Mouse (Mus musculus) lung, adult 2 months (tissue): ENCODE data around the gene D17Wsu92e. TPM values are rescaled to one million over a fixed set of nuclear protein-coding genes. Genes with fewer than 3 reads are reported as not detected.

Source experiments
- DNase-seq: peaks from one replicate; pipeline ENCODE4 v3.0.0; 2022
- H3K4me1 ChIP-seq: fragments of 200-500 bp; 2 replicates; pipeline ENCODE4 v1.6.1; 2011; ENCODE audit warnings: low read length; ENCODE audit not compliant: control insufficient read depth, insufficient read depth
- H3K4me3 ChIP-seq: fragments of 200-500 bp; replicated peaks from 2 replicates; pipeline ENCODE3; 2011; ENCODE audit warnings: low read depth, mild to moderate bottlenecking, control low read depth, low read length; ENCODE audit errors: extremely low read depth
- CTCF ChIP-seq: fragments of 200-500 bp; IDR thresholded peaks from 2 replicates; pipeline ENCODE4 v1.5.1; 2011; ENCODE audit warnings: mild to moderate bottlenecking, low read length, control low read depth; ENCODE audit not compliant: insufficient read depth
- POLR2A ChIP-seq: fragments of 200-500 bp; IDR thresholded peaks from 2 replicates; pipeline ENCODE4 v1.6.1; 2011; ENCODE audit warnings: low read depth, mild to moderate bottlenecking, control low read depth, low read length, borderline replicate concordance; ENCODE audit errors: extremely low read depth
- WGBS: fragments of 180-500 bp; shearing (Covaris S2); methylation state at CpG from one replicate; pipeline ENCODE4 v1.1.7; 2018; 5-methylcytosine and 5-hydroxymethylcytosine counted together
- polyA plus RNA-seq: library from polyadenylated mRNA; depleted of rRNA; stranded (reverse); fragments of >200 nt; gene quantifications from 2 replicates; pipeline ENCODE4 v1.2.3, GENCODE M21; 2012

Gene D17Wsu92e
- polyA plus RNA-seq, 1 experiment, result 131 TPM

DNA sequence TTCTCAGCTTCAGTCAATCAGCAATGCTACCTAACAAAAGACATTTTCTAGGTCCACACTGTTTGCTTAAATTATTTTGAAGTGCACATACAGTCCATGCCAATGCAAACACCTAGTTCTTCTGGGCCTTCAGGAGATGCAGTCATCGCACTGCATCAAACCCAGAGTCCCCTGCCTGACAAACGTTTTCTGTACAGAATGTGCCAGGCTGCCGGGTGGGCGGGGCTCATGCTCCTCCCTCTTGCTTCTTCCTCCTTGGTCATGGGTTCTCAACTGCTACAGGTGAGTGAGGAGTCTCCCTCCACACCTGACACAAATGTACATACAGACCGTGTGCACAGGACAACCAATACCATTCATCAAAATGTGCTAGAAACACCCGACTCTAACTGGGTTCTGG lies 60.3 kb downstream of the D17Wsu92e start:
- 59% methylated on average over 6 of the region's 6 CpGs for WGBS
- TF ChIP-seq POLR2A (no peak), CTCF (no peak)
- DNase-seq, result peak; percentile 19
- no peak overlapping the region for H3K4me3 ChIP-seq
- H3K4me1 ChIP-seq, result 0 out of 2 replicates have a peak, but pooled peaks cover 2% of the 10 kb centered on the region

DNA sequence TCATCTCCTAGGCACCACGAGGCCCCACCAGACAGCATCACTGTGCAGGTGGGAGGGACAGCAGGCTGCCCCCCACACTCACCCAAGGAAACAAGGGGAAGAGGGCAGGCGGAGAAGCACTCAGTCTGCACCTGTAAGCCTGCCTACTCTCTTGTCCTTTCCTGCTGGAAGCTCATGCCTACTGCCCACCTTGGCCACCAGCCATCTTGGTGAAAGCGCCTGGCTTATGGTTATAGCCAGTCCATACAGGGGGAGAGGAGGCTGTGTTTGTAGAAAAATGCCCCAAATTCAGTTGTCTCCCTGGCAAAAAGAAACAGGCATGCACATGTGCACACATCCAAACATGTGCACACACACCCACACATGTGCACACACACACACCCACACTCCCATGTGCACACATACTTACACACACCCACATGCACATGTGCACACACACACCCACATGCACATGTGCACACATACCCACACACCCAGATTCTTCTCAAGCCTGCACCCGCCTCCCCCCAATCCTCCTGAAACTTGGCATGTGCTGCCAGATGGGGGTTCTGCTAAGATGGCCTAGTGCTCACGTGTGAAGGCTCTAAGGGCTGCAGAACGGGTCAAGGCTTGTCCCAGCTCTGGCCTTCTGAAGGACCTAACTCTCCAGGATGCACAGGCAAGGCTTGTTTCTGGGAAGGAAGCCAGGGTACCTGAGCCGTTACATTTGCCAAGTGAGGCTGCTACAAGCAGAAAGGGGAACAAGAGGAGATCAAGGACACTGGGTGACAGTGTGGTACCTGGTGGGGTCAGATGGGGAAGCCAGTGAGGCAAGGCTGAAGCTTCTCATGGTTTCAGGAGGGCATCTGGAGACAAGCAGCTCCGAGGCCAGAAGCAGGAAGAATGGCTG lies 68.9 kb downstream of the D17Wsu92e start:
- WGBS, result 77% methylated on average over 8 of the region's 8 CpGs
- DNase-seq, result no peak
- TF ChIP-seq CTCF (no peak), POLR2A (no peak)
- Histone ChIP-seq H3K4me3 (no peak overlapping the region), H3K4me1 (no peaks in the 10 kb centered on the region)

DNA sequence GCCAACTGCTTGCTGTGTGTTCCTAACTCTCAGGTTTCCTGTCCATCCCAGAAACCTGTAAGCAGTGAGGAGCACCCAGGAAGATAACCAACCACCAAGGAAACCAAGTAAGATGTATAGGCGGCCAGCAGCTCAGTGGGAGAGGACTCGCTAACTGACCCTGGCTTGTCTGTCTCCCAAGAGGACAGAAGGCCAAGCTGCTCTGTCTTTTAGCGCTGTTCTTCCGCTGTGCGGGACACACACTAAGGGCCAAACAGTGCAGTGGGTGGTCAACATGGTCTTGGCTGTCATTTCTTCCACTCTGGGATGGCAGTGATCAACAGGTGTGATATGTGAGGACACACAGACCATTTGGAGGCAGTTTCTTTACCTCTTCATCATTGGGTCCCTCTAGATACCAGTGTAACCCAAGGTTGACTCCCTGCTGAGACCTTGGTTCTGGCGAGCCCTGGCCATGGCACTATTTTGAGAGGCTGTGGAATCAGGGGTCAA lies 70.0 kb downstream of the D17Wsu92e start:
- TF ChIP-seq POLR2A, result no peak
- no peak for TF ChIP-seq CTCF

DNA sequence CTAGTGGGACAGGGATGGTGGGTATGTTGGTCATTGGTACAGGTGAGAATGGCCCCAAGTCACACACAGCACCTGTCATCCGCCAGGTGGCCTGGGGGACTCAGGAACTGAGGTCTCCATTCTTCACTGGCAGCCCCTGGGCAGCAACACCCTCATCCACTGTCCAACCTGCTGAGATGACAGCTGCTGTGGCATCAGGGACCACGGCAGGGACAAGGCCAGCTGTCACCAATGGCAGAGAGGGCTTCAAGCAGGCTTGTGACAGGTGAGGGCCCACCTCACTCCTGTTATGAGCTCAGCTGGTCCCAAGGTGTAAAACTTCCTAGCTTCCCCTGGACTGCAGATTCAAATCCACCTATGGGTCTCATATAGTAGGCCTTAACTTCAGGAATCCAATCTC lies 72.3 kb downstream of the D17Wsu92e start:
- TF ChIP-seq POLR2A, result no peak
- no peak for TF ChIP-seq CTCF
- WGBS, result 88% methylated on average over 2 of the region's 2 CpGs
- DNase-seq, result no peak
- no peak overlapping the region for H3K4me3 ChIP-seq
- no peaks in the 10 kb centered on the region for H3K4me1 ChIP-seq

More for the DNA sequence above, 70.0 kb downstream of the D17Wsu92e start:
- no peak for DNase-seq
- H3K4me3 ChIP-seq, result no peak overlapping the region
- no peaks in the 10 kb centered on the region for H3K4me1 ChIP-seq
- WGBS, result 91% methylated on average over 6 of the region's 6 CpGs

DNA sequence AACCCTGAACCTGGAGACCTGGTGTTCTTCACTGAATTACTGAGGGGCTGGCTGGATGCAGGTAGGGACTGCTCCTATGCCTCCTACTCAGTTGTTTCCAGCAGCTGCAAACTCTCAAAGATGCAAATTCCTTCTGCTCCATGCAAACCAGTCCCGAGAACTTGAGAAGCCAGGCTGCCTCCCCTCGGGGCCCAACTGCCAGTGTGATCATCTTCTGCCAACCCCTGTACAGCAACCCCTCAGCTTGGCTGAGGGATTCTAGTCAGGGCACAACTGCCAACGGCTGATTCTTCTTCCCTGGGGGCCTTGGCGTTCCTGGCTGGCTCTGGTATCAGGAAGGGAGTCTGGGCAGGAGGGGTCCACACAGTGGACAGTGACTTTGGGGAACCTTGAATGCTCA lies 74.0 kb downstream of the D17Wsu92e start:
- Histone ChIP-seq H3K4me1 (no peaks in the 10 kb centered on the region), H3K4me3 (no peak overlapping the region)
- TF ChIP-seq POLR2A (no peak), CTCF (no peak)
- no peak for DNase-seq
- WGBS, result 44% methylated on average over 4 of the region's 4 CpGs

DNA sequence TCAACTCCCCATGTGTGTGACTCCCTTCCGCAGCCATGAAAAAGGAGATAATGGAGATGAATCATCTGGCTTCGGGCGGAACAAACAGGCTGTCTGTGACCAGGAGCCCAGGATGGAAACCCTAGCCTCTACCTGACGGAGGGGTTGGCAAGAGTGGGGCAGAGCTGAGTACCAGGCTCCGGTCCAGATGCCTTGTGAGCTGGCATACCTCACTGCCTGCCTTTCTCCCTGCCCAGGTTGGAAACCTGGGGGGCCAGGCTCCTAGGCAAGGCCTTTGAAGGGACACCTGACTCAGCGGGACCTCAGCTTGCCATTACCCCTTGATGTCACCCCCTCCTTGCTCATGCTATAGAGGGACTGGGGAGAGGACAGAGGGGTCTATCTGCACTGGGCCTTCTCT lies 79.5 kb downstream of the D17Wsu92e start:
- Histone ChIP-seq H3K4me1 (no peaks in the 10 kb centered on the region), H3K4me3 (no peak overlapping the region)
- WGBS, result 87% methylated on average over 6 of the region's 6 CpGs
- TF ChIP-seq CTCF, result no peak
- TF ChIP-seq POLR2A, result no peak
- DNase-seq, result no peak

DNA sequence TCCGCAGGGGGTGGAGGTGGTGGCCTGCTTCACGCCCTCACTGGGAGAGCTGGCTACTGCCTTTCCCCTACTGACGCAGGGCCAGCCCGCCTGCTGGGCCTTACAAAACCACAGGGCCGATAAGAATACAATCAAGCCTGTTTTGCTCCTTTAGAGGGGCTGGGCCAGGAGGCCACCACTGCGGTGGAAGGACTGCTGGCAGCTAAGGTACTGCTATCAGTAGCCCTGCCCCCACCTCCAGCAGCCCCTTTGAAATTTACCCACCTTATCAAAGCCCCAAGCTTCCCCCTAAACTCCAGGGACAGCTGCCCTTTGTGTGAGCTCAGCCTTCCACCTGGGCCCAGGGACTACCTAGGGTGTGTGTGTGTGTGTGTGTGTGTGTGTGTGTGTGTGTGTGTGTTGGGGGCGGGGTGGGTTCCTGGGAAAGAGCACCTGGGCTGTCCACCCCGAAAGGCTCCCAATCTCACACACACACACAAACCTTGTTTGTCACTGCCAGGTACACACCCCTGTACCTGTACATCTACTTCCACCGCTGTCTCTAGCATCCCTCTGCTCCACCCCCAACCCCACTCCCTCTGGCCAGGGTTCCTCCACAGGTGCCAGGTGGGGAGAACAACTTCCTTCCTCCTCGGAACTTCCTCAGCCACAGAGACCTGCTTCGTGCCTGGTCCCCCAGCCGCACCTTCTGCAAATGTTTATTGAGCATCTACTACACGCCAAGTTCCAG lies 85.9 kb downstream of the D17Wsu92e start:
- no peak for DNase-seq
- Histone ChIP-seq H3K4me3 (no peak overlapping the region), H3K4me1 (no peaks in the 10 kb centered on the region)
- 22% methylated on average over 12 of the region's 13 CpGs for WGBS
- TF ChIP-seq POLR2A, result no peak
- TF ChIP-seq CTCF, result no peak

DNA sequence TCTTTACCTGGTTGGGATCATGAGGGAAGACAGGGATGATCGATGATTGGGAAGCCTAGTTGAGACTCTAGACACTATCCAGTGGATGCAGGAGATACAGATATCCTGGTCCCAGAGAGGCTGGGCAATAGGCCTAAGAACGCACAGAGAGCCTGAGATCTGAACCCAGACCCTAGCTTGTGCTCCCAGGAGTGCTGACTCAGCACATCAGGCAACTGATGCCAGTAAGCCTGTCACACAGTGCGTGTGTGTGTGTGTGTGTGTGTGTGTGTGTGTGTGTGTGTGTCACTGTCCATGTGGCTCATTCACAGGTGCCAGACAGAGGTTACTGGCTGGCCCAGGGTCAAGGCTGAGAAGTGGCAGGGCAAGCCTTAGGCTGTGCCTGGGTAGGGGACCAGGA lies 87.8 kb downstream of the D17Wsu92e start:
- Histone ChIP-seq H3K4me1 (no peaks in the 10 kb centered on the region), H3K4me3 (no peak overlapping the region)
- DNase-seq, result no peak
- TF ChIP-seq POLR2A (no peak), CTCF (no peak)
- 68% methylated on average over 3 of the region's 3 CpGs for WGBS

DNA sequence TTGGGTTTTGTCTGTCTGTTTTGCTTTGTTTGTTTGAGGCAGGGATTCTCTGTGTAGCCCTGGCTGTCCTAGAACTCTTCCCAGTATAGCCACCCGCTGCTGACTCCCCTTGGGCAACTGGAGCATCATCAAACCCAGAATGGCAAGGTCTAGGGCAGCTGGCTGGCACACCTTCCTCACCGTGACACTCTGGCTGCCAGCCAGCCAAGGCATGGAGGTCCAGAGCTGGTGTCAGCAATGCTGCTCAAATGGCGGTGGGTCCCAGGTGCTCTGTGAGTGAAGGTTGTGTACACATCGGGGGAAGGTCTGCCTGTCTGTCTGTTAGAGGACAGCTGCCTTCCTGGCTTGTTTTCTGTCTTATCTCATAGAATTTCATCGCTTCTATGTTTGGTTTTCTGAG lies 88.3 kb downstream of the D17Wsu92e start:
- no peak for DNase-seq
- no peaks in the 10 kb centered on the region for H3K4me1 ChIP-seq
- no peak for TF ChIP-seq CTCF
- no peak for TF ChIP-seq POLR2A
- no peak overlapping the region for H3K4me3 ChIP-seq
- 47% methylated on average over 5 of the region's 5 CpGs for WGBS
